Mouse (Mus musculus) right cerebral cortex, postnatal 10 days (tissue): ENCODE data around the gene Eif3c.
A peak's percentile ranks its signal among the peaks of the same experiment; 100 is the strongest.

ENCODE experiments used
- DNase-seq, 2 experiments: peaks; one replicate each; pipeline ENCODE4 v3.0.0; 2021; ENCODE audit warnings: low spot score in 2 of 2

The Eif3c gene

GRCm38 (mm10) chr7:126554796-126555195 lies 11.4 kb downstream of the Eif3c start:
- DNase-seq: no peak

- peak in 1 of 2 experiments; percentile 3 for DNase-seq
These were observed 20.6 kb downstream of the Eif3c start for GRCm38 (mm10) chr7:126545631-126546030.

DNA sequence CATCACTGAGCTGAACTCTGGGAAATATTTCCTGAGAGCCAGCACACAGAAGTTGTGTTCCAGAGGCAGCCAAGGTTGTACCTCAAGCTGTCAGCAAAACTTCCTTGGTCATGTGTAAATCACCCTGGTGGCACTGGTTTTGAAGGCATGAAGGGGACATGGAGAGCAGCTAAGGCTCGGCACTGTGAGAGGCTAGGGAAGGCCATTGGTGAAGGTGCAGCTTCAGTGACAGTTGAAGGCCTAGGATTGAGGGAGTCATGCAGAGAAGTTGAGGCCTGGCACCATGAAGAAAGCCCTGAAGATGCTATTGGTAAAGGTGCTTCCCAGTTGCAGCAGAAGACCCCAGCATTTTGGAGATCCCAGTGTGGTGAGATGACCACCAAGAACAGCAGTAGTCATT lies 24.6 kb downstream of the Eif3c start:
- DNase-seq: peak in 1 of 2 experiments; percentile 3

GRCm38 (mm10) chr7:126537820-126538585 lies 28.2 kb downstream of the Eif3c start:
- DNase-seq: peak; percentile 40 to 62

- no peak for DNase-seq
These were observed 29.7 kb downstream of the Eif3c start for GRCm38 (mm10) chr7:126536466-126536865.

- peak in 1 of 2 experiments; percentile 25 for DNase-seq
These were observed 30.4 kb downstream of the Eif3c start for GRCm38 (mm10) chr7:126535766-126536165.

- DNase-seq: no peak
These were observed 32.8 kb downstream of the Eif3c start for GRCm38 (mm10) chr7:126533434-126533833.

GRCm38 (mm10) chr7:126528166-126528577 lies 38.0 kb downstream of the Eif3c start:
- peak; percentile 36 to 48 for DNase-seq

DNA sequence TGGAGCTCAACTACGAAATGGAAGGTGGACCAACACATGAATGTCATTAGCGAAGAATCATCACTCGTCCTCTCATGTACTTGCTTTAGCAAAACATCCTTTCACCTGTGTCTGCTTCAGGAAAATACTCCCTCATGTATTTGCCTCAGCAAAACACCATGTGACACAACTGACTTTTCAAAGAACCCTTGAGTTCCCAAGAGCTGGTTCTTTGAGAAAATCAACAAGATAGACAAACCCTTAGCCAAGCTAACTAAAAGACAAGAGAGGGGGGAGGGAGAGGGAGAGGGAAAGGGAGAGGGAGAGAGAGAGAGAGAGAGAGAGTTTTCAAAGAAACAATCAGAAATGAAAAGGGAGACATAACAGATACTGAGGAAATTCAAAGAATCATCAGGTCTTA lies 42.9 kb downstream of the Eif3c start:
- no peak for DNase-seq

DNA sequence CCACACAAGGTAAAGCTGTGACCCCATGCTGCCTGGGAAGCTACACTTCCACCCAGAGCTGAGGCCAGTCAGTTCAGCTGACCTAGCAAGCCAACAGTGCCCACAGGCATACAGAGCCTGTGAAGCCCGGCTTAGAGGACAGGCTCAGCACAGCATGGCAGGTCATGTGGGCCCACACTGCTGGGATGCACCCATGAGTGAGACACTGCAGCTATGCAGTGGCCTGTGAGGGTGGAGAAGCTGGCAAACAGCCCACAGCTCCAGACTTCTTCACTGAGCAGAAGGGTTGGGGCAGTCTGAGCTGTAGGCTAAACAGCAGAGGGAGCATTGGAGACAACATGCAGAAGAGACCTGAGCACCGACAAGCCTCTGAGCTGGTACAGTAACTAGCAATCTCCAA lies 46.7 kb downstream of the Eif3c start:
- peak; percentile 55 to 58 for DNase-seq

DNA sequence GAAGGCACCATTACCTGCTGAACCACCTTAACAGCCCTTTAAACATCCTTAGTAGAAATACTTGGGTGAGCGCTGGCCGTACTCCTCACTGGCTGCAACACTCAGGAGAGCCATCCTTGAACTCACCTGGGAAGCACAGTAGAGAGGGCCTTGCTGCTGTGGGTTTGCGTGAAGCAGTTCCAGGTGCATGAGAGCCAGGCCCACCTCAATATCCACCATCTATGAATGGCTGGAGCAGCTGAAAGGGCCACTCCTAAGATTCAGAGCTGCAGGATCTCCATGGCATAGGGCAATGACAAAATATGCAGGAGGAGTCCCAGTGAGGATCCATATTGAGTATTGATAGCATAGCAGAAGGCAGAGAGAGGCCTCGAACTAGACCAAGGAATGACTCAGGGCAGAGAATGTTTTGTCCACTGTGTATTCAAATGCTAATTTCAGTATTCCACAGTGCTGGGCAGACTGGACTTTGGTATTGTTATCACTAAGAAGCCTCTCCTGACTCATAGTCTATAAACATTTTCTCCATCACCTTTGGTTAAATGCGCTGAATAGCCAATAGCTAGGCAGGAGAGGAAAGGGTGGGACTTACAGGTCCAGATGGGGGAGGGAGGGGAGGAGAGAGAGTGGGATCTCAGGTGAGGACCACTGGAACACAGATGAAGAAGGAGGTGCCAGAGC lies 47.8 kb downstream of the Eif3c start:
- DNase-seq: peak in 1 of 2 experiments; percentile 4

DNA sequence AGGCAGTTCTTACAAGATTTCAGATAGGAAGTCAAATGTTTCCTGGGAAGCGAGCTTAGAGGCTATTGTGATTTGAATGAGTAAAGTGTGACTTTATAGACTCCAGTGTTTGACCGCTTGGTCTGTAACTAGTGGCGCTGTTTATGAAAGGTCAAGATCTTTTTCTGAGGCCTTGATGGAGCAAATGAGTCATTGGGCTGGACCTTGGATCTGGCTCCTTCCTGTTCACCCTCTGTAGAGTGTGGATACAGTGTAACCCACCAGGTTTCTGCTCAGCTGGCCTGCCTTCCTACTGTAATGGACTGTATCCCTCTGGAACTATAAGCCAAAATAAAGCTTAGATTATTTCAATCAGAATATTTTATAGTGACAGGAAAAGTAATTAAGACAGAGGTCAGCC lies 54.9 kb downstream of the Eif3c start:
- DNase-seq: peak in 1 of 2 experiments; percentile 3

DNA sequence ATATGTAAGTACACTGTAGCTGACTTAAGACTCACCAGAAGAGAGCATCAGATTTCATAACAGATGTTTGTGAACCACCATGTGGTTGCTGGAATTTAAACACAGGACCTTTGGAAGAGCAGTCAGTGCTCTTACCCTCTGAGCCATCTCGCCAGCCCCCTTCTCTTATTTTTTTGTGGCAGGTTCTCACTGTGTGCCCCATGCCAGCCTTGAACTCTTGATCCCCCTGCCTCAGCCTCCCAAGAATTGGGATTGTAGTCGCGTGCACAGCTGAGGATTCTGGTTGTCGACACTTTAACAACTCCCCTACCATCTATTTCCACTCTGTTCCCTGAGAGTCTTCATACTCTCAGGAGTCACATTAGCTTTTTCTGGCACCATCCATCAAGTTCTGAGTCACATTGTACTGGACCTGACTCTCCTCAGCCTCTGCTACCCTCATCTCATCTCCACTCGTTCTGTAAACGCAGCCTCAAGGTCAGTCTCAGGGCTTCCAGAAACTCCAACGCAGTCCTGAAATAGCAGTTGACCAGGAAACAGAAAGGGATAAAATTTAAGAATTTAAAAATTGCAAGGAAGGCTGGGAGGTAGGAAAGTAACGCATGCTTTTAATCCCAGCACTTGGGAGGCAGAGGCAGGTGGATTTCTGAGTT lies 59.0 kb downstream of the Eif3c start:
- peak in 1 of 2 experiments; percentile 13 for DNase-seq

DNA sequence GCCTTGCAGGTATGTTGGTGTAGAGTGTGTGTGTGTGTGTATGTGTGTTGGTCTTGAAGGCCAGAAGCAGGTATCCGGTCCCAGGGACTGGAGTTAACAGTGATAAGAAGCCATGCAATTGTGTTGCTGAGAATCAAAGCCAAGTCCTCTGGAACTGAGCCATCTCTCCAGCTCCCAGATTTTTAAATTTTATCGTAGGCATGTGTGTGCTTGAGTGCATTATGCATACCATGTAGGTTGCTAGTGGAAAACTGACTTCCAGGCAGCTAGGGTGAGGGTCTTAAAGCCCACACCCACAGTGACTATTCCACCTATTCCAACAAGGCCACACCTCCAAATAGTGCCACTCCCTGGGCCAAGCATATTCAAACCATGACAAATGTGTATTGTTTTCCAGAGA lies 61.3 kb downstream of the Eif3c start:
- peak in 1 of 2 experiments; percentile 38 for DNase-seq

DNA sequence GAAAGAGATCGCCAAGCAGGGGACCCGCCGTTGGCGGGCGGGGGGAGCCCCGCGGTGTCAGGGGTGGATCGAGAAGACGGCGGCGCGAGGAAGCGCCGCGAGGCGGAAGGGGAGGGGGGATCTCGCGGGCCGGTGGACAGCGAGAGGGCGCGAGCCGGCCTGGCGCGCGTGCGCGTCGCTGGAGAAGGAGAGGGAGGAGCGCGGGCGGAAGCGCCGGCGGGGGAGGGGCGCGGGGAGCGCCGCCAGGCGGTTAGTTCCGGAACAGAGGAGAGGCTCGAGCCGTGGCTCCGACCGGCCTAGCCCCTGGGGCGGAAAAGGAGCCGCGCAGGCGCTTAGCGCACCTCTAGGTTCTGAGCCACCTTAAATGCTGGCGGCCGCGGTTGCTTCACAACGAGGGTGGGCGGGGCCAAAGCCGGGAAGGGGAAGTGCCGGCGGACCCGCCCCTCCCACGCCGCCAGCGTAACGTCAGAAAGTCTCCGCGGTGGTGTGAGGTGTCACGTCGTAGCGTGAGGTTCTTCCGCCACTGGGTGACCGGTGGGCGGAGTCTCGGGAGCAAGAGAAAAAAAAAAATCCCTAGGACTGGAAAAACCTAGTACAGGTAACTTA lies 62.8 kb downstream of the Eif3c start, which contains the start of gene Atxn2l:
Atxn2l (minus strand) TSS at position 165 of the 606 bp plus-strand sequence.
- peak; percentile 99 for DNase-seq

GRCm38 (mm10) chr7:126502751-126503150 lies 63.5 kb downstream of the Eif3c start:
- no peak for DNase-seq

DNA sequence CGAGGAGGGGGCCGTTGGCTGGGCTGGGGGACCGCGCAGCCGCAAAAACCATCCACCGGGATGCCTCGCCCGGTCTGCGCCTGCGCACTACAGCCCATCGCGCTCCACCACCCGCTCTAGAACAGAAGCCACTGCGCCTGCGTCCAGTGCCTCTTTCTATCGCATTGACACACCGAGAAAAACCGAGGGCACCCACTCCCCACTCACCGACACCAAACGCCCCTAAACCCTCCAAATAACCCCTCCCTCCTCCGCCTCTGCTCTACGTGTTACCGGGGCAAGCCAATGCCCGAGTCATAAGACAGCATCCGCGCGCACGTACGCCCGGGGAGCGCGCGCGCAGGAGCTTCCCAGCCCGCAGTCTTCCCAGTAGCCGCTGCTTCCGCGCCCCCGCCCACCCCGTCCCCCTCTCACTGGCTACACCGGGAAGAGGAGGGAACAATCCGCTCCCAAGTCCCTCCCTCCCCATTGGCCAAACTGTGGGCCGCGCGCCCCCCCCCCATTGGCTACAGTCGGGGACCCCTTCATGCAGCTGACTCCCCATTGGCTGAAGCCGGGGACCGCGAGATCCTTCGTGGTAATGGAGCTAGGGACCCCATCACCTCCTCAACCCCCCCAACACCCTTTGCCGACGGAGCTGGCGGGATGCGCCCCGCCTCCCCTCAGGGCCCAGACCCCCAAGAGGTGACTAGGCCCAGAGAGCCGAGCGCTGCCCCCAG lies 64.0 kb downstream of the Eif3c start:
- peak; percentile 97 to 98 for DNase-seq

- DNase-seq: no peak
These were observed 64.6 kb downstream of the Eif3c start for GRCm38 (mm10) chr7:126501684-126502022.

- no peak for DNase-seq
These were observed 66.8 kb downstream of the Eif3c start for GRCm38 (mm10) chr7:126499416-126499815.

DNA sequence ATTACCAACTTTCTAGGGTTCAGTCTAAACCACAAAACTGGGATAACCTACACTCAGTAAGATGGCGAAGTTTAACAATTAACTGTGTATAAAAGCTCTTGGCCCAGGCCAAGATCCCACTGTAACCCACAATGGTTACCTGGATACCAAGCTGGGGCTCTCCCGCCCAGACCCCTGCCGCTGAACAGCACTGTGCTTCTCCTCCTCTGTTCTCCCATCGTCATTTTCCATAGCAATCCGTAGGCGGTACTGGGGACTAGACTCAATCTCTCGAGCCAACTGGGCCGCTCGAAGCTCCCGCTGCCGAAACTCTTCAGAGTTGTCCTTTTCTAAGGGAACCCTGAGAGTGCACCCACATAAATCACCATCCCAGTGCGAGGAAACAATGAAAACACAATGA lies 68.2 kb downstream of the Eif3c start:
- DNase-seq: no peak

DNA sequence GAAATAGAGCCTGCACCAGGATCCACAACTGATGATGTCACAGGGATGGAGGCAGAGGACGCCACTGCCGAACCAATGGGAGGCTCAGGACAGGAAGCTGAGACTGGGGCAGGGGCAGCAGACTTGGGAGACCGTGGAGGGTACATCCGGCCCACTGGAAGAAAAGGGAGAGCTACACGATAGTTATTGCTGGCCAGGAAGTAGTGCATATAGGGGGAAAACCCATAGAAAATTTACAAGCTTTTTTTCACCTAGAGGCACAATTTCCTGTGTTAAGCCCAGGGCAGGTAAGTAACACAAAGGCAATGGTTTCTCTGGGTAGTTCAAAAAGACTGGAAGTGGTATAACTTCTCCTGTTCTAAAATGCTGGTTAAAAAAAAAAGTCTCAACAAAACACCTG lies 69.7 kb downstream of the Eif3c start:
- no peak for DNase-seq
